Mouse (Mus musculus): ENCODE measurements around the gene Hspa1a.
"Not testable (repeated sequence)": the region's sequence is repeated elsewhere in the genome, so short reads cannot be mapped to it uniquely, and the experiment has no call there.

The Hspa1a gene

GRCm38 (mm10) chr17:34972069-34972749, at the start of gene Hspa1a, which contains the start of gene Hspa1l:
Gene Hspa1a (minus strand): TSS chr17:34972156.
Gene Hspa1l (plus strand): TSS chr17:34972703.
- DNase-seq (ENCODE audit: low read depth, low spot score): peak; percentile 86

- peak; percentile 65 for DNase-seq (ENCODE audit: low read depth, low spot score)
These were observed 49.3 kb upstream of the Hspa1a start for GRCm38 (mm10) chr17:35021163-35021808.

- DNase-seq (ENCODE audit: low read depth, low spot score): no peak
These were observed 48.6 kb upstream of the Hspa1a start for GRCm38 (mm10) chr17:35020551-35020950.

- no peak for DNase-seq (ENCODE audit: low read depth, low spot score)
These were observed 47.9 kb upstream of the Hspa1a start for GRCm38 (mm10) chr17:35019894-35020293.

- DNase-seq (ENCODE audit: low read depth, low spot score): no peak
These were observed 46.2 kb upstream of the Hspa1a start for GRCm38 (mm10) chr17:35018171-35018570.

GRCm38 (mm10) chr17:35017706-35018030, 45.7 kb upstream of the Hspa1a start:
- no peak for DNase-seq (ENCODE audit: low read depth, low spot score)

GRCm38 (mm10) chr17:35016791-35017705, 45.1 kb upstream of the Hspa1a start:
- no peak for DNase-seq (ENCODE audit: low read depth, low spot score)

GRCm38 (mm10) chr17:35016376-35016775, 44.4 kb upstream of the Hspa1a start, which contains the start of gene Vwa7:
Gene Vwa7 (plus strand): TSS chr17:35016579.
- DNase-seq (ENCODE audit: low read depth, low spot score): peak; percentile 77

GRCm38 (mm10) chr17:35015296-35015695, 43.3 kb upstream of the Hspa1a start:
- no peak for DNase-seq (ENCODE audit: low read depth, low spot score)

- DNase-seq (ENCODE audit: low read depth, low spot score): no peak
These were observed 41.3 kb upstream of the Hspa1a start for GRCm38 (mm10) chr17:35013221-35013620.

- no peak for DNase-seq (ENCODE audit: low read depth, low spot score)
These were observed 40.5 kb upstream of the Hspa1a start for GRCm38 (mm10) chr17:35012430-35012829.

- no peak for DNase-seq (ENCODE audit: low read depth, low spot score)
These were observed 39.5 kb upstream of the Hspa1a start for GRCm38 (mm10) chr17:35011440-35011839.

- DNase-seq (ENCODE audit: low read depth, low spot score): no peak
These were observed 37.6 kb upstream of the Hspa1a start for GRCm38 (mm10) chr17:35009586-35009985.

GRCm38 (mm10) chr17:35007387-35007991, 35.5 kb upstream of the Hspa1a start:
- no peak for DNase-seq (ENCODE audit: low read depth, low spot score)

- DNase-seq (ENCODE audit: low read depth, low spot score): not testable (repeated sequence)
These were observed 33.9 kb upstream of the Hspa1a start for GRCm38 (mm10) chr17:35005902-35006301.

GRCm38 (mm10) chr17:35005158-35005557, 33.2 kb upstream of the Hspa1a start:
- no peak for DNase-seq (ENCODE audit: low read depth, low spot score)

GRCm38 (mm10) chr17:35004075-35004717, 32.2 kb upstream of the Hspa1a start:
- DNase-seq (ENCODE audit: low read depth, low spot score): no peak

GRCm38 (mm10) chr17:35003022-35003838, 31.3 kb upstream of the Hspa1a start:
- no peak for DNase-seq (ENCODE audit: low read depth, low spot score)

GRCm38 (mm10) chr17:35002153-35002865, 30.4 kb upstream of the Hspa1a start:
- no peak for DNase-seq (ENCODE audit: low read depth, low spot score)

Data from skeletal muscle tissue, adult 2 months (tissue).